Mouse (Mus musculus) limb, embryonic 11.5 days (tissue): ENCODE data around the gene Scel. TPM values are rescaled to one million over a fixed set of nuclear protein-coding genes. Genes with fewer than 3 reads are reported as not detected.

ENCODE experiments used
- ATAC-seq: fragments of 200-750 bp; cut with Nextera tagmentation; 2 replicates; pipeline ENCODE4 v1.8.0; 2017; ENCODE audit warnings: low read depth; ENCODE audit not compliant: insufficient number of reproducible peaks, low FRiP score, low TSS enrichment
- DNase-seq: peaks from one replicate; pipeline ENCODE4 v3.0.0-alpha.2; 2015; ENCODE audit warnings: low spot score
- H3K27ac ChIP-seq: fragments of 300-500 bp; sonication (generic); replicated peaks from 2 replicates; pipeline ENCODE4 v1.5.1; 2014; ENCODE audit warnings: low read depth, mild to moderate bottlenecking, low read length
- H3K27me3 ChIP-seq: fragments of 300-500 bp; sonication (generic); 2 replicates; pipeline ENCODE4 v1.6.1; 2014; ENCODE audit warnings: mild to moderate bottlenecking, low read length, mixed read lengths; ENCODE audit not compliant: control insufficient read depth, insufficient read depth
- H3K36me3 ChIP-seq: fragments of 300-500 bp; sonication (generic); 2 replicates; pipeline ENCODE4 v1.6.1; 2014; ENCODE audit warnings: mild to moderate bottlenecking, low read length, moderate library complexity, mixed read lengths; ENCODE audit not compliant: control insufficient read depth, insufficient read depth
- H3K4me1 ChIP-seq: fragments of 300-500 bp; sonication (generic); 2 replicates; pipeline ENCODE4 v1.6.1; 2014; ENCODE audit warnings: low read length, mixed read lengths; ENCODE audit not compliant: control insufficient read depth, insufficient read depth
- H3K4me2 ChIP-seq: fragments of 300-500 bp; sonication (generic); 2 replicates; pipeline ENCODE4 v1.6.1; 2014; ENCODE audit warnings: low read depth, mild to moderate bottlenecking, moderate library complexity; ENCODE audit not compliant: severe bottlenecking
- H3K4me3 ChIP-seq: fragments of 300-500 bp; sonication (generic); 2 replicates; pipeline ENCODE4 v1.5.1; 2014; ENCODE audit warnings: low read depth, low read length
- H3K9ac ChIP-seq: fragments of 300-500 bp; sonication (generic); 2 replicates; pipeline ENCODE4 v1.6.1; 2014; ENCODE audit warnings: mild to moderate bottlenecking, low read length
- H3K9me3 ChIP-seq: fragments of 300-500 bp; sonication (generic); 2 replicates; pipeline ENCODE4 v1.6.1; 2016; ENCODE audit warnings: low read length; ENCODE audit not compliant: control insufficient read depth
- WGBS: fragments of 180-500 bp; shearing (Covaris S2); extraction: QIAGEN DNeasy Blood & Tissue Kit; methylation state at CpG from one replicate; pipeline ENCODE4 v1.1.7; 2014; 5-methylcytosine and 5-hydroxymethylcytosine counted together
- polyA plus RNA-seq: library from polyadenylated mRNA; unstranded; fragments of >200 nt; fragmentation: Nextera tagmentation; extraction: Ambion mirVana; gene quantifications from 2 replicates; pipeline ENCODE4 v1.2.1, GENCODE M21; 2014

Scel gene
- polyA plus RNA-seq, 1 experiment from 2014 or later, result 0.21 TPM

GRCm38 (mm10) chr14:103568433-103568832, 55.3 kb downstream of the Scel start:
- no peak overlapping the region for H3K4me3 ChIP-seq
- no peaks in the 10 kb centered on the region for H3K9me3 ChIP-seq
- H3K27ac ChIP-seq, result no peak overlapping the region
- no peaks in the 10 kb centered on the region for H3K27me3 ChIP-seq
- no peaks in the 10 kb centered on the region for H3K4me1 ChIP-seq
- no peak for DNase-seq
- WGBS, result 86% methylated on average over 2 of the region's 2 CpGs
- ATAC-seq, result no peak
- no peaks in the 10 kb centered on the region for H3K36me3 ChIP-seq
- H3K9ac ChIP-seq, result no peak overlapping the region
- H3K4me2 ChIP-seq, result no peak overlapping the region

GRCm38 (mm10) chr14:103571598-103572320, 58.6 kb downstream of the Scel start:
- H3K4me3 ChIP-seq, result no peak overlapping the region
- no peaks in the 10 kb centered on the region for H3K27me3 ChIP-seq
- no peaks in the 10 kb centered on the region for H3K9me3 ChIP-seq
- H3K4me2 ChIP-seq, result no peak overlapping the region
- ATAC-seq (no peak), DNase-seq (no peak)
- no peaks in the 10 kb centered on the region for H3K36me3 ChIP-seq
- WGBS, result 82% methylated on average over 13 of the region's 13 CpGs
- no peak overlapping the region for H3K9ac ChIP-seq
- no peaks in the 10 kb centered on the region for H3K4me1 ChIP-seq
- H3K27ac ChIP-seq, result no peak overlapping the region

- H3K4me3 ChIP-seq, result no peak overlapping the region
- ATAC-seq, result no peak
These were observed 62.7 kb downstream of the Scel start for GRCm38 (mm10) chr14:103575854-103576253.

GRCm38 (mm10) chr14:103577011-103577410, 63.9 kb downstream of the Scel start:
- no peaks in the 10 kb centered on the region for H3K9me3 ChIP-seq
- H3K27ac ChIP-seq, result no peak overlapping the region
- no peaks in the 10 kb centered on the region for H3K4me1 ChIP-seq
- H3K9ac ChIP-seq, result no peak overlapping the region
- no peak for DNase-seq
- H3K27me3 ChIP-seq, result no peaks in the 10 kb centered on the region
- H3K4me2 ChIP-seq, result no peak overlapping the region
- no peak overlapping the region for H3K4me3 ChIP-seq
- ATAC-seq, result no peak
- no peaks in the 10 kb centered on the region for H3K36me3 ChIP-seq

More at GRCm38 (mm10) chr14:103575854-103576253, 62.7 kb downstream of the Scel start:
- Histone ChIP-seq H3K27ac (no peak overlapping the region), H3K9ac (no peak overlapping the region), H3K4me1 (no peaks in the 10 kb centered on the region), H3K36me3 (no peaks in the 10 kb centered on the region), H3K4me2 (no peak overlapping the region), H3K27me3 (no peaks in the 10 kb centered on the region), H3K9me3 (no peaks in the 10 kb centered on the region)
- DNase-seq, result no peak
- 79% methylated on average over 7 of the region's 7 CpGs for WGBS

GRCm38 (mm10) chr14:103586662-103587061, 73.5 kb downstream of the Scel start:
- H3K9me3 ChIP-seq, result no peaks in the 10 kb centered on the region
- 41% methylated on average over 4 of the region's 4 CpGs for WGBS
- no peaks in the 10 kb centered on the region for H3K27me3 ChIP-seq
- H3K4me3 ChIP-seq, result no peak overlapping the region
- ATAC-seq (no peak), DNase-seq (no peak)
- no peaks in the 10 kb centered on the region for H3K36me3 ChIP-seq
- H3K4me2 ChIP-seq, result no peak overlapping the region
- H3K27ac ChIP-seq, result no peak overlapping the region
- no peaks in the 10 kb centered on the region for H3K4me1 ChIP-seq
- H3K9ac ChIP-seq, result no peak overlapping the region

- Histone ChIP-seq H3K9me3 (no peaks in the 10 kb centered on the region), H3K9ac (no peak overlapping the region), H3K4me3 (no peak overlapping the region), H3K36me3 (no peaks in the 10 kb centered on the region), H3K4me1 (no peaks in the 10 kb centered on the region), H3K4me2 (no peak overlapping the region), H3K27ac (no peak overlapping the region), H3K27me3 (no peaks in the 10 kb centered on the region)
- DNase-seq (no peak), ATAC-seq (no peak)
- WGBS, result 79% methylated on average over 10 of the region's 10 CpGs
These were observed 74.2 kb downstream of the Scel start for GRCm38 (mm10) chr14:103587208-103587900.

GRCm38 (mm10) chr14:103589819-103590218, 76.7 kb downstream of the Scel start:
- Histone ChIP-seq H3K27ac (no peak overlapping the region), H3K27me3 (no peaks in the 10 kb centered on the region), H3K9me3 (no peaks in the 10 kb centered on the region), H3K36me3 (no peaks in the 10 kb centered on the region), H3K4me1 (no peaks in the 10 kb centered on the region), H3K9ac (no peak overlapping the region), H3K4me3 (no peak overlapping the region), H3K4me2 (no peak overlapping the region)
- 86% methylated on average over 7 of the region's 7 CpGs for WGBS
- DNase-seq (no peak), ATAC-seq (no peak)

GRCm38 (mm10) chr14:103595870-103596269, 82.7 kb downstream of the Scel start:
- Histone ChIP-seq H3K4me3 (no peak overlapping the region), H3K9me3 (no peaks in the 10 kb centered on the region), H3K4me1 (no peaks in the 10 kb centered on the region), H3K4me2 (no peak overlapping the region), H3K27me3 (no peaks in the 10 kb centered on the region), H3K36me3 (no peaks in the 10 kb centered on the region), H3K9ac (no peak overlapping the region), H3K27ac (no peak overlapping the region)
- ATAC-seq, result no peak
- DNase-seq, result no peak
- WGBS, result 66% methylated on average over 5 of the region's 5 CpGs
